Mouse (Mus musculus): Measurements from ENCODE around the gene Tceanc2. TPM values are rescaled to one million over a fixed set of nuclear protein-coding genes. Genes with fewer than 3 reads are reported as not detected.

Tceanc2 gene
- total and polyA plus RNA-seq, 3 experiments, result 15.1 to 65.8 (median 17.6) TPM

GRCm38 (mm10) chr4:107127901-107128669 lies 50.8 kb downstream of the Tceanc2 start:
- Histone ChIP-seq H3K4me3 (ENCODE audit: low read depth, low read length) (no peak overlapping the region), H3K27me3 (ENCODE audit: insufficient read depth, low read length) (peaks cover 60% of the 10 kb centered on the region), H3K9me3 (replicated peaks) (no peaks in the 10 kb centered on the region), H3K36me3 (replicated peaks) (no peaks in the 10 kb centered on the region), H3K4me1 (ENCODE audit: insufficient read depth, low read depth, low read length) (no peaks in the 10 kb centered on the region)
- ATAC-seq (ENCODE audit: extremely low read depth, insufficient number of reproducible peaks, low FRiP score, poor library complexity, severe bottlenecking) (no peak), DNase-seq (ENCODE audit: low spot score) (no peak)
- TF ChIP-seq CTCF (IDR thresholded peaks at IDR 0.05; ENCODE audit: low read depth, low read length) (no peak), POLR2AphosphoS5 (IDR thresholded peaks at IDR 0.05; ENCODE audit: insufficient replicate concordance, low read depth, low read length) (no peak), GATA1 (IDR thresholded peaks at IDR 0.05; ENCODE audit: borderline replicate concordance, low read length) (no peak), GATA2 (IDR thresholded peaks at IDR 0.05; ENCODE audit: borderline replicate concordance, low read depth, low read length) (no peak), TAL1 (conservative IDR thresholded peaks at IDR 0.05; ENCODE audit: low read depth, low read length) (no peak)

DNA sequence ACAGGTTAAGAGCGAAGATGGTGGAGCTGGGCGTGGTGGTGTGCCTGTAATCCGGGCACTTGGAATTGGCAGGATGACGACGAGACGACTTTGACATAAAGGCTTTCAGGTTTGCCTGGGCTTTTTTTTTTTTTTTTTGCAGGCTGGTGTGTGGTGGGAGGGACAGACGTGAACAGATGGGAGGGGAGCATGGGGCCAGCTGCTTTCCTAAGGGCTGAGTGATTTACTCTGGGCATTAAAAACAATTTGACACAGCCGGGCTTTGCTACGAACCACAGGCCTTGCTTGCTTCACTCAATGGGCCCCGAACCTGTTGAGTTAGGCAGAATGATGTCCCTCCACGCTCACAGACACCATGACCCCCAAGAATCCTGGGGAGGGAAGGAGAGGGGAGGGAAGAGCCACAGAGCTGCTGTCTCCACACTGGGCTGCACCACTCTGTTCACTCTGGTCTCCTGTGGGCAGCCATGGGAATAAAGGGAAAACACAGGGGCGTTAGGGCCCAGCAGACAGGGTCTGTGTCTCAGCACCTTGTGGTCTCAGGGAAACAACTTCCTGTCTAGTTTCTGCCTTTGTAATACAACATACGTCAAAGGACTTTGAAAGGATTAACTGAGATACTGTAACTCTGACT lies 51.9 kb downstream of the Tceanc2 start:
- no peak for TF ChIP-seq TAL1 (conservative IDR thresholded peaks at IDR 0.05; ENCODE audit: low read depth, low read length)
- no peak for TF ChIP-seq POLR2AphosphoS5 (IDR thresholded peaks at IDR 0.05; ENCODE audit: insufficient replicate concordance, low read depth, low read length)
- no peak for TF ChIP-seq GATA2 (IDR thresholded peaks at IDR 0.05; ENCODE audit: borderline replicate concordance, low read depth, low read length)
- TF ChIP-seq GATA1 (IDR thresholded peaks at IDR 0.05; ENCODE audit: borderline replicate concordance, low read length), result no peak
- TF ChIP-seq CTCF (IDR thresholded peaks at IDR 0.05; ENCODE audit: low read depth, low read length), result no peak
- Histone ChIP-seq H3K27me3 (ENCODE audit: insufficient read depth, low read length) (peaks cover 62% of the 10 kb centered on the region), H3K9me3 (replicated peaks) (no peaks in the 10 kb centered on the region), H3K4me1 (ENCODE audit: insufficient read depth, low read depth, low read length) (no peaks in the 10 kb centered on the region), H3K4me3 (ENCODE audit: low read depth, low read length) (no peak overlapping the region), H3K36me3 (replicated peaks) (no peaks in the 10 kb centered on the region)
- DNase-seq (ENCODE audit: low spot score) (no peak), ATAC-seq (ENCODE audit: extremely low read depth, insufficient number of reproducible peaks, low FRiP score, poor library complexity, severe bottlenecking) (no peak)

DNA sequence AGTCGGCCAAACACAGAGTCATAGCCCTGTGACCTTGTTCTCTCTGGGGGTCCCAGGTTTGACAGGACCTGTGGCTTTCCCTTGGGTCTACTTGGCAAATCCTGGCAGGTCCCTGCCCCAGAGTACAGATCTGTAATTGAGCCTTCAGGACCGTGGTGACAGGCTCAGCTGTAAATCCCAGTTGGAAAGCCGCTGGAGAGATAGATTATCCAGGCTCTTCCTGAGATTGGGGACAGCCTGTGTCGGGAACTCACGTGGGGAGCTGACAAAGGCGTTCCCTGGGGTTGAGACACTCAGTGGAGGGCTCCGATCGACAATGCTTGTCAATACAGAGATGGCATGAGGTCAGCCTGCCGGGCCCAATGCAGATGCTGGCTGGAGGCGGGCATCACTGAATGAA lies 52.5 kb downstream of the Tceanc2 start:
- no peaks in the 10 kb centered on the region for H3K36me3 ChIP-seq (replicated peaks)
- no peak for TF ChIP-seq TAL1 (conservative IDR thresholded peaks at IDR 0.05; ENCODE audit: low read depth, low read length)
- TF ChIP-seq GATA2 (IDR thresholded peaks at IDR 0.05; ENCODE audit: borderline replicate concordance, low read depth, low read length), result no peak
- TF ChIP-seq GATA1 (IDR thresholded peaks at IDR 0.05; ENCODE audit: borderline replicate concordance, low read length), result no peak
- TF ChIP-seq POLR2AphosphoS5 (IDR thresholded peaks at IDR 0.05; ENCODE audit: insufficient replicate concordance, low read depth, low read length), result no peak
- no peak for TF ChIP-seq CTCF (IDR thresholded peaks at IDR 0.05; ENCODE audit: low read depth, low read length)
- ATAC-seq (ENCODE audit: extremely low read depth, insufficient number of reproducible peaks, low FRiP score, poor library complexity, severe bottlenecking) (no peak), DNase-seq (ENCODE audit: low spot score) (no peak)
- peaks cover 4% of the 10 kb centered on the region; the same call in 1 of the 2 replicates for H3K4me1 ChIP-seq (ENCODE audit: insufficient read depth, low read depth, low read length)
- peaks cover 65% of the 10 kb centered on the region for H3K27me3 ChIP-seq (ENCODE audit: insufficient read depth, low read length)
- no peak overlapping the region for H3K4me3 ChIP-seq (ENCODE audit: low read depth, low read length)
- no peaks in the 10 kb centered on the region for H3K9me3 ChIP-seq (replicated peaks)

- peaks cover 69% of the 10 kb centered on the region for H3K27me3 ChIP-seq (ENCODE audit: insufficient read depth, low read length)
Observed at GRCm38 (mm10) chr4:107125101-107125500, 53.8 kb downstream of the Tceanc2 start.

GRCm38 (mm10) chr4:107124376-107124775 lies 54.5 kb downstream of the Tceanc2 start:
- Histone ChIP-seq H3K9me3 (replicated peaks) (no peaks in the 10 kb centered on the region), H3K27me3 (ENCODE audit: insufficient read depth, low read length) (peaks cover 74% of the 10 kb centered on the region), H3K4me1 (ENCODE audit: insufficient read depth, low read depth, low read length) (peaks cover 9% of the 10 kb centered on the region; the same call in 1 of the 2 replicates), H3K4me3 (ENCODE audit: low read depth, low read length) (no peak overlapping the region), H3K36me3 (replicated peaks) (no peaks in the 10 kb centered on the region)
- no peak for DNase-seq (ENCODE audit: low spot score)
- TF ChIP-seq POLR2AphosphoS5 (IDR thresholded peaks at IDR 0.05; ENCODE audit: insufficient replicate concordance, low read depth, low read length) (no peak), GATA1 (IDR thresholded peaks at IDR 0.05; ENCODE audit: borderline replicate concordance, low read length) (no peak), CTCF (IDR thresholded peaks at IDR 0.05; ENCODE audit: low read depth, low read length) (no peak), GATA2 (IDR thresholded peaks at IDR 0.05; ENCODE audit: borderline replicate concordance, low read depth, low read length) (no peak), TAL1 (conservative IDR thresholded peaks at IDR 0.05; ENCODE audit: low read depth, low read length) (no peak)
- no peak for ATAC-seq (ENCODE audit: extremely low read depth, insufficient number of reproducible peaks, low FRiP score, poor library complexity, severe bottlenecking)

More at GRCm38 (mm10) chr4:107125101-107125500, 53.8 kb downstream of the Tceanc2 start:
- Histone ChIP-seq H3K4me3 (ENCODE audit: low read depth, low read length) (no peak overlapping the region), H3K36me3 (replicated peaks) (no peaks in the 10 kb centered on the region), H3K9me3 (replicated peaks) (no peaks in the 10 kb centered on the region), H3K4me1 (ENCODE audit: insufficient read depth, low read depth, low read length) (peaks cover 9% of the 10 kb centered on the region; the same call in 1 of the 2 replicates)
- DNase-seq (ENCODE audit: low spot score) (no peak), ATAC-seq (ENCODE audit: extremely low read depth, insufficient number of reproducible peaks, low FRiP score, poor library complexity, severe bottlenecking) (no peak)
- no peak for TF ChIP-seq GATA2 (IDR thresholded peaks at IDR 0.05; ENCODE audit: borderline replicate concordance, low read depth, low read length)
- no peak for TF ChIP-seq POLR2AphosphoS5 (IDR thresholded peaks at IDR 0.05; ENCODE audit: insufficient replicate concordance, low read depth, low read length)
- no peak for TF ChIP-seq CTCF (IDR thresholded peaks at IDR 0.05; ENCODE audit: low read depth, low read length)
- no peak for TF ChIP-seq TAL1 (conservative IDR thresholded peaks at IDR 0.05; ENCODE audit: low read depth, low read length)
- no peak for TF ChIP-seq GATA1 (IDR thresholded peaks at IDR 0.05; ENCODE audit: borderline replicate concordance, low read length)

Measured in G1E (cell line).